In the genomic region with DNA sequence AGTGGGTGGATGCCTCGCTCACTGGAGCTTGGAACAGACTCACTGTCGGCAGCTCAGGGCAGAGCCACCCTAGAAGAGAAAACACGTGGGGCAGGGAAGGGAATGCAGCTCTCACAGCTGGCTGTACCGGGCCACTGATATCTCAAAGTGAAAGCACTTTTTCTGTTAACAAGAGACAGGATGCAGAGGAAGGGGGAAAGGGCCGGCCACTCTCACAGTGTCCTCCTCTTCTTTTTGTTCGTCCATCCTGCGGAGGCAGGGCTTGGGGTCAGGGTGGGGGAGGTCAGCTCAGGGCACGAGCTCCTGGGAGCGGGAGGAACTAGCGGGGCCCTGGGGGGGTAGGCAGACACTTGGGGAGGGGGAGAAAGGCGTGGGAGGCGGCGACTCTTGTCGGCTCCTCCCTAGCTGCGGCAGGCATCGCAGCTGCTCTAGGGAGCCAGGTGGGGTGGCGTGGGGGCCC, we compare ENCODE assay signal across 8 mouse cellular contexts.
DNase-seq lines count a peak whose midpoint lies in the region; ATAC-seq and TF ChIP-seq lines count a peak whose summit lies in the region.

No protein-coding gene starts in this region.

- peak; percentile 29 to 35 for DNase-seq in B cell, adult 2 months
- DNase-seq in lung, adult 2 months: peak; percentile 12
- DNase-seq in frontal cortex, postnatal 25 days (ENCODE audit: low spot score in 2 of 2): no peak
- no peak for DNase-seq in right cerebral cortex, adult 2 months (ENCODE audit: low spot score in 2 of 2)

- no peak for TF ChIP-seq CTCF in intestine, postnatal 0 days (IDR thresholded peaks at IDR 0.05; ENCODE audit: low read depth)
- TF ChIP-seq CTCF in lung, adult 2 months (IDR thresholded peaks at IDR 0.05; ENCODE audit: insufficient read depth, low read length): no peak

- H3K4me2 ChIP-seq in intestine, postnatal 0 days (replicated peaks; ENCODE audit: low read depth): peak overlapping the region; percentile 76
- peak overlapping the region; percentile 54 for H3K4me2 ChIP-seq in neural tube, embryonic 13.5 days

- H3K36me3 ChIP-seq in intestine, postnatal 0 days (ENCODE audit: control insufficient read depth, insufficient read depth): no peaks in the 10 kb centered on the region
- H3K36me3 ChIP-seq in neural tube, embryonic 13.5 days: peaks cover 12% of the 10 kb centered on the region

- H3K27ac ChIP-seq in intestine, postnatal 0 days (ENCODE audit: low read depth, low read length): no peak overlapping the region
- no peak overlapping the region for H3K27ac ChIP-seq in neural tube, embryonic 13.5 days (replicated peaks)

- TF ChIP-seq POLR2A in lung, adult 2 months (IDR thresholded peaks at IDR 0.05; ENCODE audit: borderline replicate concordance, extremely low read depth, low read depth, low read length): no peak

- peak overlapping the region; percentile 42 for H3K4me3 ChIP-seq in intestine, postnatal 0 days (ENCODE audit: low read depth, low read length)
- peak overlapping the region; percentile 61 for H3K4me3 ChIP-seq in lung, adult 2 months (replicated peaks; ENCODE audit: extremely low read depth, low read depth, low read length)
- peak overlapping the region; percentile 30 for H3K4me3 ChIP-seq in neural tube, embryonic 13.5 days

- WGBS in intestine, postnatal 0 days: 27% methylated on average over 17 of the region's 17 CpGs
- 13% methylated on average over 17 of the region's 17 CpGs for WGBS in lung, adult 2 months
- WGBS in neural tube, embryonic 13.5 days: 35% methylated on average over 17 of the region's 17 CpGs

- H3K27me3 ChIP-seq in intestine, postnatal 0 days (replicated peaks; ENCODE audit: control insufficient read depth, insufficient read depth, low read length): no peaks in the 10 kb centered on the region
- no peaks in the 10 kb centered on the region for H3K27me3 ChIP-seq in neural tube, embryonic 13.5 days

- no peaks in the 10 kb centered on the region for H3K4me1 ChIP-seq in intestine, postnatal 0 days (replicated peaks; ENCODE audit: control insufficient read depth, insufficient read depth, low read length)
- no peaks in the 10 kb centered on the region for H3K4me1 ChIP-seq in lung, adult 2 months (ENCODE audit: control insufficient read depth, insufficient read depth, low read length)
- H3K4me1 ChIP-seq in neural tube, embryonic 13.5 days (replicated peaks): no peaks in the 10 kb centered on the region

- peak; percentile 83 for ATAC-seq in activated CD4-positive, CD25-positive, alpha-beta regulatory T cell, adult 4 months
- ATAC-seq in granulocyte monocyte progenitor cell, adult 5-6 weeks (replicated peaks; ENCODE audit: poor library complexity, severe bottlenecking): peak; percentile 71
- ATAC-seq in intestine, postnatal 0 days: peak; percentile 31
- ATAC-seq in neural tube, embryonic 13.5 days (ENCODE audit: low read depth): no peak; the same call in 1 of the 2 replicates

- no peak overlapping the region for H3K9ac ChIP-seq in intestine, postnatal 0 days (ENCODE audit: low read depth, low read length)
- peak overlapping the region; percentile 43; the same call in 1 of the 2 replicates for H3K9ac ChIP-seq in neural tube, embryonic 13.5 days

- H3K9me3 ChIP-seq in intestine, postnatal 0 days (ENCODE audit: control insufficient read depth): no peaks in the 10 kb centered on the region
- no peaks in the 10 kb centered on the region for H3K9me3 ChIP-seq in neural tube, embryonic 13.5 days

Comparison
In these comparisons a context has a peak if more than half of its experiments do, and no peak if none do; other contexts are left out.
1. DNase-seq: peak in B cell, adult 2 months (2 of 2) and lung, adult 2 months (single experiment); none in frontal cortex, postnatal 25 days (0 of 2) and right cerebral cortex, adult 2 months (0 of 2).
2. Peak in every context shown above with its lines, with median percentiles within 50 percentile points of each other: H3K4me3 ChIP-seq.